Mouse (Mus musculus) brain, embryonic 14.5 days (tissue): ENCODE data around the gene Spag9.

Experiments used
- CTCF ChIP-seq: fragments of 200-500 bp; IDR thresholded peaks from 2 replicates; pipeline ENCODE4 v1.5.1; 2012; ENCODE audit warnings: inconsistent platforms, mild to moderate bottlenecking, moderate library complexity, borderline replicate concordance; ENCODE audit not compliant: insufficient read depth, insufficient read length; ENCODE audit errors: extremely low read depth
- POLR2A ChIP-seq: fragments of 200-500 bp; IDR thresholded peaks from 2 replicates; pipeline ENCODE4 v1.6.1; 2012; ENCODE audit warnings: mild to moderate bottlenecking, inconsistent platforms, borderline replicate concordance; ENCODE audit not compliant: poor library complexity, insufficient read depth, insufficient read length, severe bottlenecking; ENCODE audit errors: extremely low read depth

DNA sequence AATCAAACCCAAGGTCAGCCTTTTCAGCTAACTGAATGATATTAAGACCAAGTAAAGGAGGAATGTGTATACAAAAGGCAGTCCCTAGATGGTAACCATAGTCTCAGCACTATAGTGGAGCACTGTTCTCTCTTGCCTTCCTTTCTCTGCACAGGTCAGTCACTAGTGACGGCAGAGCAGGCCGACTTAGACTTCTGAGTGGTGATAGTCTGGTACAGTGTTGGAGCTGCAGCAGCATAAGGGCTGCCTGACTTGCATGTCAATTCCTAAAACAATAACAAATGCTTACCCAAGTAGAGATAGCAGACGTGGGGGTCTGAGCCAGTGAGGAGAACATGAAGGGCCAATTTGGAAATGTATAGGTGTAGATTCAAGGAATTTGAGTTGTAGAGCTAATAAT, 58.3 kb downstream of the Spag9 start:
- TF ChIP-seq CTCF (no peak), POLR2A (no peak)
